Comparison of ENCODE assay signal across 8 mouse cellular contexts in the genomic region with DNA sequence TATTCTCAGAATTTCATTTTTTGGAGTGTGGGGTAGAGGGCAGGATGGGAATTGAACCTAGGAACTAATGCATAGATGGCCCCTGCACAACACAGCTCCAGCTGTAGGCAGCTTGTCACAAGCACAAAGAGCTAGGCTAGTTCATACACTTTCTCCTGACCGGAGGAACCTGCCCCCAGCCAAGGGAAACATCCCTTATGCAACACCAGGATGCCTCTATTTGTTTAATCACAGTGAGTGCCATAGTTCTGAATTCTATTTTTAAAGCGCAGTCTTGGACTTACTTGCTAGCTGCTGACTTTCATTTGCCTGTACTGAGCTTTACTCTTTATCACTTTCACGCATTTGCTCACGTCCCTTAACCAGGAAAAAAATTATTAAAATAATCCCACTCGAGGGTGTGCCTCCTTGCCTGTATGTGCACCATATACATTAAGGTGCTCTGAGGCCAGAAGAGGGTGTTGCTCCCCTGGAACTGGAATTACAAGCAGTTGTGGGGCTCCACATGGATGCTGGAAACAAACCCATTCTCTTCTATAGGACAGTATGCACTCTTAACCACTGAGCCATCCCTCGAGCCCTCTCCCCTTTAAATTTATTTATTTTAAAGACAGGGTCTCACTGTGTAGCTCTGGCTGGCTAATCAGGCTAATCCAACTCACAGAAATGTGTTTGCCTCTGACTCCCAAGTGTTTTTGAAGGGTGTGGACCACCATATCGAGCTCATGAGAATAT. TPM values are rescaled to one million over a fixed set of nuclear protein-coding genes. Genes with fewer than 3 reads are reported as not detected.
DNase-seq lines count a peak whose midpoint lies in the region; ATAC-seq and TF ChIP-seq lines count a peak whose summit lies in the region.
"Had no signal": no experiment of that assay in that cellular context is flagged by ENCODE, and none has a peak within 500 bp of the region (broad histone marks: within the 10 kb centered on the region; RNA-seq: fewer than 3 reads in every experiment).

No protein-coding gene starts in this region.

- no peak for TF ChIP-seq POLR2A in ES-Bruce4 (IDR thresholded peaks at IDR 0.05; ENCODE audit: insufficient read depth, low read length)
- TF ChIP-seq POLR2A in bone marrow, adult 2 months (IDR thresholded peaks at IDR 0.05; ENCODE audit: borderline replicate concordance, control insufficient read depth, low read depth, low read length): no peak

- H3K9ac ChIP-seq in ES-Bruce4 (ENCODE audit: low read depth, poor library complexity, severe bottlenecking): peak overlapping the region; percentile 78; the same call in 1 of the 2 replicates
- H3K9ac ChIP-seq in hindbrain, embryonic 14.5 days: peak overlapping the region; percentile 75

- no peaks in the 10 kb centered on the region for H3K9me3 ChIP-seq in ES-Bruce4 (replicated peaks; ENCODE audit: control insufficient read depth, insufficient read depth, low read length, poor library complexity, severe bottlenecking)
- H3K9me3 ChIP-seq in hindbrain, embryonic 14.5 days (ENCODE audit: control insufficient read depth, low read length): no peaks in the 10 kb centered on the region

- H3K4me1 ChIP-seq in ES-Bruce4 (ENCODE audit: control insufficient read depth, insufficient read depth, low read length): no peaks in the 10 kb centered on the region
- H3K4me1 ChIP-seq in bone marrow, adult 2 months (ENCODE audit: control insufficient read depth, insufficient read depth, low read length): peaks cover 3% of the 10 kb centered on the region
- H3K4me1 ChIP-seq in hindbrain, embryonic 14.5 days (replicated peaks; ENCODE audit: control insufficient read depth, insufficient read depth, low read length): peaks cover 6% of the 10 kb centered on the region; the same call in 1 of the 2 replicates

- H3K27ac ChIP-seq in ES-Bruce4 (ENCODE audit: insufficient read depth, low read length): no peak overlapping the region
- peak overlapping the region; percentile 88 for H3K27ac ChIP-seq in bone marrow, adult 2 months (ENCODE audit: control insufficient read depth, insufficient read depth, low read depth, low read length, poor library complexity)
- no peak overlapping the region for H3K27ac ChIP-seq in hindbrain, embryonic 14.5 days

- peak overlapping the region; percentile 57 for H3K4me2 ChIP-seq in hindbrain, embryonic 14.5 days (replicated peaks)

- peak overlapping the region; percentile 81; the same call in 1 of the 2 replicates for H3K4me3 ChIP-seq in ES-Bruce4 (ENCODE audit: low read depth, low read length)
- no peak overlapping the region for H3K4me3 ChIP-seq in bone marrow, adult 2 months (replicated peaks; ENCODE audit: control insufficient read depth, low read depth, low read length)
- H3K4me3 ChIP-seq in hindbrain, embryonic 14.5 days (replicated peaks; ENCODE audit: low read length): peak overlapping the region; percentile 73

- H3K27me3 ChIP-seq in ES-Bruce4 (ENCODE audit: control insufficient read depth, insufficient read depth, low read length, poor library complexity, severe bottlenecking): peaks cover 3% of the 10 kb centered on the region; the same call in 1 of the 2 replicates
- no peaks in the 10 kb centered on the region for H3K27me3 ChIP-seq in hindbrain, embryonic 14.5 days (ENCODE audit: control insufficient read depth, insufficient read depth, low read length)

- no peak for TF ChIP-seq EP300 in ES-Bruce4 (IDR thresholded peaks at IDR 0.05; ENCODE audit: insufficient read depth, low read depth, low read length)

- H3K36me3 ChIP-seq in ES-Bruce4 (ENCODE audit: control insufficient read depth, insufficient read depth, low read length, poor library complexity, severe bottlenecking): no peaks in the 10 kb centered on the region
- H3K36me3 ChIP-seq in hindbrain, embryonic 14.5 days (replicated peaks; ENCODE audit: control insufficient read depth, insufficient read depth): no peaks in the 10 kb centered on the region

- 53% methylated on average over 7 of the region's 7 CpGs for WGBS in bone marrow, adult 2 months
- 76% methylated on average over 7 of the region's 7 CpGs for WGBS in hindbrain, embryonic 14.5 days

- DNase-seq in hindbrain, embryonic 14.5 days (ENCODE audit: low spot score): no peak
- DNase-seq in lung, postnatal 36 days: peak; percentile 67
- no peak for DNase-seq in natural killer cell, adult 2 months (ENCODE audit: low spot score in 2 of 2)
- DNase-seq in urinary bladder, postnatal 25 days (ENCODE audit: low spot score): no peak
- no peak for DNase-seq in gastrocnemius, postnatal 4 days (ENCODE audit: low spot score in 2 of 2)
- DNase-seq: left cerebral cortex, postnatal 4 days had no signal

- TF ChIP-seq CTCF in ES-Bruce4 (IDR thresholded peaks at IDR 0.05; ENCODE audit: low read depth, low read length): no peak
- no peak for TF ChIP-seq CTCF in bone marrow, adult 2 months (IDR thresholded peaks at IDR 0.05; ENCODE audit: control insufficient read depth, insufficient read depth, low read length)

- peak; percentile 3; the same call in 1 of the 2 replicates for ATAC-seq in hindbrain, embryonic 14.5 days (ENCODE audit: low FRiP score)

RNA-seq across cellular contexts. Expression of a gene that starts 0.8 kb away (rescaled TPM):
- polyA plus RNA-seq in ES-Bruce4 (2011; ENCODE audit: insufficient read depth, insufficient read length, low read depth, missing spikeins): 28.4 and 30.5 TPM in 2 replicates
- 18.9 and 24.3 TPM in 2 replicates for polyA plus RNA-seq in bone marrow, adult 2 months (2011; ENCODE audit: insufficient read depth, insufficient read length, low replicate concordance, missing spikeins)
- 25.5 and 29.9 TPM in 2 replicates for polyA plus RNA-seq in hindbrain, embryonic 14.5 days (2014; fragmentation: Nextera tagmentation; extraction: Ambion mirVana)
- total RNA-seq in gastrocnemius, postnatal 4 days (2021): 10 to 100 TPM; 26.3 to 26.4 TPM

RNA-seq across cellular contexts. Expression of a gene that starts 56.3 kb away (rescaled TPM):
- 19.4 and 19.6 TPM in 2 replicates for polyA plus RNA-seq in ES-Bruce4 (2011; ENCODE audit: insufficient read depth, insufficient read length, low read depth, missing spikeins)
- 18.0 and 62.4 TPM in 2 replicates for polyA plus RNA-seq in bone marrow, adult 2 months (2011; ENCODE audit: insufficient read depth, insufficient read length, low replicate concordance, missing spikeins)
- polyA plus RNA-seq in hindbrain, embryonic 14.5 days (2014; fragmentation: Nextera tagmentation; extraction: Ambion mirVana): 43.6 and 44.6 TPM in 2 replicates
- 10 to 100 TPM; 55.9 to 57.0 TPM for total RNA-seq in gastrocnemius, postnatal 4 days (2021)
